Mouse (Mus musculus): Measurements from ENCODE around the gene Cfap61. TPM values are rescaled to one million over a fixed set of nuclear protein-coding genes. Genes with fewer than 3 reads are reported as not detected.

Gene Cfap61
- total RNA-seq, 1 experiment from 2014 or later, result not detected

DNA sequence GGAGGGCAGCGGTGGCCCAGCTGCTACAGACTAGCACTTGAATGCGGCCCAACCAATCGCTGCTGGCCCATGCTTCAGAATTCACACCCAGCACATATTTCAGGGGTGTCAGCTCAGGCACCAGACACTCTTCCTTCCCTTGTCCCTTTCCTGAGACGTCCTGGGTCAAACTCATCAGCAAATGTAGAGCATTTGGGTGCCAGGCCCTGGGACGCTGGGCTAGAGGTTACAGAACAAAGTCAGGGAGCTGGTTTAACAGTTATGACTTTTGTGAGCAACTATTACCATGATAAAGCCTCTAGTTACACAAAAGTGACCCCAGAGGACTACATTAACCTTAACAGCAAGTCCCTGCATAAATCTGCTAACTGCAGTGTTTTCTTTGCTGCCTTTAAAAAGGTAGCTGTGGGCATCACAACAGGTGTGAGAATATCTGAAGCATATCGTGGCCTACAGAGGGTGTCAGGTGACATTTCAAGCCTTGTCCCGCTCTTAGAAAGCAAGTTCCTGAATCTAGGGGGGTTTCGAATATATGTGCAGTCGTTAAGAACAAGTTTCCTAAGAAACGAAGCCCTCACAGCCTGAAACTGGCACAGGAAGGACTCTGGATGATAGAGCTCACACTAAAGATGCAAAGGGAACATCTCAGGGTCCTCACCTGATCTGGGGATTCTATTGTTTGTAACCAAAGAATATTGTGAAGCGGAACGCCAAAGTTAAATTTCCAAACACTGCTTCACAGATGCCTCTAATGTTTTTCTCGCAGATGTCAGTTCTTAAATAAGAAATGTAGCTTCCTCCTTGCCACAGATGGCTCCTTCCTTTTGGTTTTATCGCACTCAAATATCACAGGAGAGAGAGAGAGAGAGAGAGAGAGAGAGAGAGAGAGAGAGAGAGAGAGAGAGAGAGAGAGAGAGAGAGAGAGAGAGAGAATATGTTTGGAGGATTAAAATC is 281.8 kb downstream of the Cfap61 start:
- no peak for ATAC-seq (replicated peaks; ENCODE audit: low read depth, poor library complexity, severe bottlenecking)

DNA sequence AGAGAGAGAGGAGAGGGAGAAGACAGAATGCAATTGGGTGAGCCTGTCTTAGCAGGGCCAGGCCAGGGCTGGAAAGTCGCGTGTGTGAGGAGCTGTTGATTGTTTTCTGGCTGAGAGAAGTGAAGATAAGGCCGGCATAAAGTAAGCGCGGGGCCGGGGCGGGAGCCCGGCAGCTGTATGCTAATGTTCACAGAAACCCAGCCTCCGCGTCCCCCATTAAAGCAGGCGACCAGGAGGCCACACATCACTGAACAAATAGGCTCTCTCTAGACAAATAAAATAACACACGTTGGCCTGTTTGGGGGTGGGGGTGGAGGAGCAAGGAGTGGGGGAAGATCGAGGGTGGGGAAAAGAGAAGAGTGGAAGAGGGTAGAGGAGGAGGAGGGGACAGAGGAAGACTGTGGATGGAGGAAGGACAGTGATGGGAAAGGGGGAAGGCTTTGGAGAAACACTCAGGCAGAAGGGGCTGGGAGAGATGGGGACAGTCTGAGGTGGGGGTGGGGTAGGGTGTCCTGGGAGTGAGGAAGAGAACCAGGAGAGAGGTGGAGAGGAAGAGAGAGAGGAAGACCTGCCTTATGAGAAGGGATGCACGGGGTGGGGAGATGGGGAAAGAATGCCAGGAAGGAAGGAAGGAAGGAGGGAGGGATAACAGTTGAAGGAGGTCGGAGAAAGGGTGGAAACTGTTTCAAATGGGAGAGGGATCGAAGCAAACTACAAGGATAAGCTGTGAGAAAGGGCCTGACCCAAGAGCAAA is 282.8 kb downstream of the Cfap61 start:
- ATAC-seq (replicated peaks; ENCODE audit: low read depth, poor library complexity, severe bottlenecking), result peak; percentile 45

DNA sequence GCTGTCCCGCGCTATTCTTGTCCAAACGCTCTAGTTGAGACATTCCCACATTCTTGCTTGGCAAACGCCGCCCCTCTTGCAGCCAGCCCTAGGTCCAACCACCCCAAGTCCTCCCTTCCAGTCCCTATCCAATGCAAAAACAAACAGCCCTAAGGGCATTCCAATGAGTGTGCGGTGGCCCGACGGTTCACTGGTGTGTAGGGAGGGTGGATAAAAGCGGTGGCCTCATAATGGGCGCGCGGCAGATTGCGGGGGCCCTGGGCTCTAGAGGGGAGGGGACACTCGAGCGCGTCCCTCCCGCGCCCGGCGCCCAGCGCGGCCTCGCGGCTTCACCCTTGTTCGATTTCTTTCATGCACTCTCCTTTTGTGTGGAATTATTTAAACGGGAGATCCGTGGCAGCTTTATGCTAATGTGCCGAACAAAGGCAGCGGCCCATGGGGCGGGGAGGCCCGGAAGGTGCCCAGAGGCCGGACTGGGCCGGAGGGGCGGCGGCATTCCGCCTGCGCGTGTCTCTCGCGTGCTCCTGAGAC is 283.6 kb downstream of the Cfap61 start:
- ATAC-seq (replicated peaks; ENCODE audit: low read depth, poor library complexity, severe bottlenecking), result no peak

DNA sequence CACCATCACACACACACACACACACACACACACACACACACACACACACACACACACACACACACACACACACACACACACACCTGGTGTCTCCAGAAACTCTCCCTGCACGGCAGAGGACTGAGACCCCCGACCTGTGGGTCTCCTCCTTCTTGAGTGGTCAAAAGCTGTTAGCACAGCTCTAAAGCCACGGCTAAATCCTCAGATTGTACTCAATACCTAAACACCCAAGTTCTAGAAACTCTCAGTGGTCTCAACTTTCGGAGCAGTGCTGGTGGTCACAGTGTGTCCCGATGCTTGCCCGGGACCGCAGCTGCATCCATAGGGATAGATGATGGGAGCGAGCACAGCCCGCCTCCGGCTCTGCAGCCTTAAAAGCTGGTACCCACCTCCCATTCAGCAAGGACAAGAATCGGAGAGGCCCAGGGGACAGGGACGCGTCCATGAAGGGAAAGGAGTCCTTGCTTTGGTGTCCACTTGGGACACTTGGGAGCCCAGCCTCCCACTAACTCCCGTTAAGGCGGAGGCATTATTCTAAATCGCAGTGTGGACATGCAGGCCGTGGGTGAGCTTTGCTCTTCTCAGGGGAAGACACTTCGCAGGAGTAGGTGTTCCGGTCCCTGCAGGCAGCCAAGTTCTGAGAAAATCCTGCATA is 284.4 kb downstream of the Cfap61 start:
- ATAC-seq (replicated peaks; ENCODE audit: low read depth, poor library complexity, severe bottlenecking), result no peak

DNA sequence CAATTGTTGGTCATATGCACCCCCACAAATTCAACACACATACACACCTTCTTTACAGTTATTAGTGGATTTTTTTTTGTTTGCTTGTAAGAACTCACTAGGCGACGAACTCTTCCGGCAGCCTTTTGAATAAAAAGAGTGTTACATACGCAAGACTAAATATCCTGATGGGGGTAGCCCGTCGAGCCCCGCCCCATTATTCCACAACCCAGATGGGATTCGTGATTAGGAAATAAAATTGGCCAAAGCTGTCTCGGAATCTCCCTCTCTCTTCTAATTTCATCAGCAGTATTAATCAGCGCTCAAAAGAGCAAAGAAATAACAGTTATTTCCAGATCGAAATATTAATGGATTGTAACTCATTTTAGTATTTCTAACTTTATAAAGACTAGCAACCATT is 285.2 kb downstream of the Cfap61 start:
- ATAC-seq (replicated peaks; ENCODE audit: low read depth, poor library complexity, severe bottlenecking), result no peak

DNA sequence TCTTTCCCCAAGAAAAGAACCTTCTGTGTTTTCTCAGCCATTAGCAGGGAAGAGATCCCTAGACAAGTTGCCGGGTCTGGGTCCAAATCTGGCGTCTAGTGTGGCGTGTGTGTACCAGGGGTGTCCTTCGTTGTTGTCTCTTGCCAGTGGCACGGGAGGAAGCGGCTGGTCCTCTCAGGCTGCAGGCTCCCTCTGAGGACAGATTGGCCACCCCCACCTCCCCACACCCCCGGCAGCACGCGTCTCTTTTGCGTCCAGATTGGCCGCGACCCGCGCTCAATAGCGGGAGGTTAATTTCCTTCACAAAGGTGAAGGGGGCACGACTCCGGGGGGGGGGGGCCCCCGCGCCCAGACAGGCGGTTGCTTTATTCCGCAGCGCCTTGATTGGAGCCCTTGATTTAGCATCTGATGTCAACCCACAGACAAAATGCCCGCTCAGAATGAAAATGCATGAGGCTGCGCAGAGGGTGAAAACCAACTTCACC is 286.0 kb downstream of the Cfap61 start:
- no peak for ATAC-seq (replicated peaks; ENCODE audit: low read depth, poor library complexity, severe bottlenecking)

DNA sequence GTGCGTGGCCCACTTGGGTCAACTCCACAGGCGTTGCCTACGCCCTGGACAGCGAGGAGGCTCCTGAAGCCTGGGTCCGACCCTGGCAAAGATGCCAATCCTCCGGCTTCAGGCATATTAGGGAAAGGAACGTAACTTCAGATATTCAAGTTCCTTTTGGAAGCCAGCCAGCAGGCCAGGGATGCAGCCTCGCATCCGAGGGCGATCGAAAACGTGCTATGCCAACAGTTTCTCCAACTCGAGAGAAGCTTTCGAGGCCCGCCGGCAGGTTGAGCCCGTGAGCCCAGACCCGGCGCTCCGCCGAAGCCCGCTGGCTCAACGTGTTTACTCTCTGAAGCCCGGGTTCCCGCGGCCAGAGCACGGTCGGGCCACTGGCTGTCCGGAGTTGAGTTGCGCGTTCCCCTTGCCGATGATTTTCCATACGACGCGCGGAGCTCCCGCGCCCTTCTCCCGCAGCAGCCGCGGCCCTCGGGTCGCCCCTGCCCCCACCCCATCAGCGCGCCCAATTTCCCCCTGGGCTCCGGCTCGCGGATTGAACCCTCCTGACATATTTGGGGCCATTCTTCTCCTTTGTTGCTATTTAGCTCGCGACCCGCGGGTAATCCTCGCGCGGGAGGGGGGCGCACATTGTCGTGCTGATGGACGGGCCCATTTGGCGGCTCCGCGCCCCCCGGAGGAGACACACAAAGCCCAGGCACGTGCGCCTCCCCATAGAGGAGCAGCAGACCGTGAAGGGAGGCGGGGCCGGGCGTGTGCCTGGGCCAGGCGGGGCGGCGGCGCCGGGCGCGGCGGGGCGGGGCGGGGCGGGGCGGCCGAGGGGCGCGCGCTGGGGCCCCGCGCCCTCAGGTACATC is 286.7 kb downstream of the Cfap61 start, which contains the start of gene Insm1:
Gene Insm1, plus strand, starts transcription at position 846 of the 853 bp plus-strand sequence.
- ATAC-seq (replicated peaks; ENCODE audit: low read depth, poor library complexity, severe bottlenecking), result peak; percentile 13

DNA sequence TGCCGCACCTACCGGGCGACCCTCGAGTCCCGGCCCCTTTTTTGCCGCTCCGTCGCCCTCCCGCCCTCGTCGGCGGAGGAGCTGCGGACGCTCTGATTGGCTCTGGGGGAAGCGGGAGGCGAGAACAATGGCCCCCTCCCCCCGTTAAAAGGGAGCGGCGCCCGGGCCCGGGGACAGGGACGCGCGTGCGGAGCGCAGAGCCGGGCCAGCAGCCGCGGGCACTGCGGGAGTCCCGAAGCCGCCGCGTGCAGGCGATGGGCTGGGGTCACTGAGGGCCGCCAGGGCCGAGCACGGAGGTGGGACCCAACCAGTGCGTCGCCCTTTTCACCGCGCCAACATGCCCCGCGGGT is 287.3 kb downstream of the Cfap61 start:
- ATAC-seq (replicated peaks; ENCODE audit: low read depth, poor library complexity, severe bottlenecking), result no peak

DNA sequence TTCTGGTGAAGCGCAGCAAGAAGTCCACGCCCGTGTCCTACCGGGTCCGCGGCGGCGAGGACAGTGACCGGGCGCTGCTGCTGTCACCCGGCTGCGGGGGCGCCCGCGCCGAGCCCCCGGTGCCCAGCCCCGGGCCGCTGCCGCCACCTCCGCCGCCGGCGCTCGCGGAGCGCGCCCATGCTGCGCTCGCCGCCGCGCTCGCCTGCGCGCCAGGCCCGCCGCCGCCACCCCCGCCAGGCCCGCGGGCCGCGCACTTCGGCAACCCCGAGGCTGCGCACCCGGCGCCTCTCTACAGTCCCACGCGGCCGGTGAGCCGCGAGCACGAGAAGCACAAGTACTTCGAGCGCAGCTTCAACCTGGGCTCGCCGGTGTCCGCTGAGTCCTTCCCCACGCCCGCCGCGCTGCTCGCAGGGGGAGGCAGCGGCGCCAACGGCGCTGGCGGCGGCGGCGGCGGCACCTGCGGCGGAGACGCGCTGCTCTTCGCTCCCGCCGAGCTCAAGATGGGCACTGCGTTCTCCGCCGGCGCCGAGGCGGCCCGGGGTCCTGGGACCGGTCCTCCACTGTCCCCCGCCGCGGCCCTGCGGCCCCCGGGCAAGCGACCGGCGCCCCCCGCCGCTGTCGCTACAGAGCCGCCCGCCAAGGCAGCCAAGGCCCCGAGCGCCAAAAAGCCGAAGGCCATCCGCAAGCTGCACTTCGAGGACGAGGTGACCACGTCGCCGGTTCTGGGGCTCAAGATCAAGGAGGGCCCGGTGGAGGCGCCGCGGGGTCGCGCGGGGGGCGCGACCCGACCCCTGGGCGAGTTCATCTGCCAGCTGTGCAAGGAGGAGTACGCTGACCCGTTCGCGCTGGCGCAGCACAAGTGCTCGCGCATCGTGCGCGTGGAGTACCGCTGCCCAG is 287.9 kb downstream of the Cfap61 start:
- ATAC-seq (replicated peaks; ENCODE audit: low read depth, poor library complexity, severe bottlenecking), result no peak

DNA sequence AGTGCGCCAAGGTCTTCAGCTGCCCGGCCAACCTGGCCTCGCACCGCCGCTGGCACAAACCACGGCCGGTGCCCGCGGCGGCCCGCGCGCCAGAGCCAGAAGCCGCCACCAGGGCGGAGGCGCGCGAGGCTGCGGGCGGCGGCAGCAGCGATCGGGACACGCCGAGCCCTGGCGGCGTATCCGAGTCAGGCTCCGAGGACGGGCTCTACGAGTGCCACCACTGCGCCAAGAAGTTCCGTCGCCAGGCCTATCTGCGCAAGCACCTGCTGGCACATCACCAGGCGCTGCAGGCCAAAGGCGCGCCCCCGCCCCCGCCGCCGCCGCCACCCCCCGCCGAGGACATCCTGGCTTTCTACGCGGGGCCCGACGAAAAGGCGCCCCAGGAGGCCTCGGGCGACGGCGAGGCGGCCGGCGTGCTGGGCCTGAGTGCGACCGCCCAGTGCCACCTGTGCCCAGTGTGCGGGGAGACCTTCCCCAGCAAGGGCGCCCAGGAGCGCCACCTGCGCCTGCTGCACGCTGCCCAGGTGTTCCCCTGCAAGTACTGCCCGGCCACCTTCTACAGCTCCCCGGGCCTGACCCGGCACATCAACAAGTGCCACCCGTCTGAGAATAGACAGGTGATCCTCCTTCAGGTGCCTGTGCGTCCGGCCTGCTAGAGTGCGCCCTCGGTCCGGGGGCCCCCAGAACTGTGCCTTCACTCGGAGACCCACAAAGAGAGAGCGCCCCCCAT is 288.8 kb downstream of the Cfap61 start:
- peak; percentile 40 for ATAC-seq (replicated peaks; ENCODE audit: low read depth, poor library complexity, severe bottlenecking)

DNA sequence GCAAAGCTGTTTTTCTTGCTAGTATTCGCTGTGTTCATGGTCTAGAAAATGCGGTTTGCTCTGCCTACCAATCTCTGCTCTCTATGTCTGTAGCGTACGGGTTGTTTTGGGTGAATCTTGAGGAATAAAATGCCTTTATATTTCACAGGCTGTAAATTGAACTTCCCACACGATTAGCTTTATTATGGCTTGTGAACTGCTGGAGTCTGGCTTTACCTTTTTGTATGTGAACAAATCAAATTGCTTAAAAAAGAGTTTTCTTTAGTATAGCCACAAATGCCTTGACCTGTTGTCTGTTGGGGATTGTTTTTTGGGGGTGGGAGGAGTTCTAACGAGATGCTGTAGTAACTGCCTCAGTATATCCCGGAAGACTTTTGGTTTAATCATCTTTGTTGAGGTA is 289.6 kb downstream of the Cfap61 start:
- no peak for ATAC-seq (replicated peaks; ENCODE audit: low read depth, poor library complexity, severe bottlenecking)

DNA sequence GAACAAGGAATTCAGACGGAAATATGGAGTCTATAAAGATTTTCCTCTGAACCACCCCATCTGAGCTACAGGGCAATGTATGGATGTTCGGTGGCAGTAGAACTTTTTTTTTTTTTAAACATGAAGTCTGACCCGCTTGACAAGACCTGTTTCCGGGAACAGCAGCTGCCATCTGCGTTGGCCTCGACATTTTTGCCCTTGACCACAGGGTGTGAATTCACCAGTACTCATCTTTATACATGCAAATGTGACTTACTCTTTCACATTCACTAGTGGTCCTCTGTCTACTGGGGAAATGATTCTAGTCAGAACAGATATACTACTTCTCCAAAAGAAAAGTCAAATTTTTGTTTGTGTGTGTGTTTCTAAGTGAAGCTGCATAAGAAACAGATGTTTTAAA is 291.2 kb downstream of the Cfap61 start:
- ATAC-seq (replicated peaks; ENCODE audit: low read depth, poor library complexity, severe bottlenecking), result no peak

DNA sequence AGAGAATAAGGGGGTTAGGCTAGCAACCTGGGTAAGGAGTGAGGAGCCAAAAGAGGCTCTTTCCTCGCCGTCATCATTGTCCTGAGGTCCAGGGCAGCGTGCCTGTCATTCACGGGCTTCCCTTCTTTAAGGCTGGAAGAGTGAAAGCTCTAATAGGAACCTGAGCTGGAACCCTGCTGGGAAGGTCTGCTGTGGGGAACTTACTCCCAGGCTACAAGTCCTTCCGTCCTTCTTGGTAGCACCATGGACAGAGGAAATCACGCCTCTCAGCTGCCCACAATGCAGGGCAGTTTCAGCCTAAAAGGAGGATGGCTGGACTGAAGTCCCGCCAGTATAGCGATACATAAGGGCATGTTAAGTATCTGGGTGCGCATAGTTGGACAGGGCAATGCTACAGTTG is 291.9 kb downstream of the Cfap61 start:
- ATAC-seq (replicated peaks; ENCODE audit: low read depth, poor library complexity, severe bottlenecking), result peak; percentile 73

DNA sequence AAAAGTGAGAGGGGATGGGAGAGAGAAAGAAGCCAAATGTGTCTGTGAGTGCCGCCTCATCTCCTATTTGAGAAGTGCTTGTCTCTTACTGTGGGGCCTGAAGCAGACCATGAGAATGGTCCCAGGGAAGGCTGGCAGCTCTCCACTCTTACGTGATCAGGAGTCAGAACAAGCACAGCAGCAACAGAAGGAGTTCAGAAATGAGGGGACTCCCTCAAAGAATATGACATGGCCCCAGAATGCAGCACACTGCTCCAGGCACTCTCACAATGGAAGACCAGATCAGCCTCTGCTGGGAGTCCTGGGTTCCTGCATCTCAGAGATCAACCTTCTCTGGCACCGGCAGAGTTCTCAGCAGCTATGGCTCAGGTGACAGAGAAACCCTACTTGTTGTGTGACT is 293.1 kb downstream of the Cfap61 start:
- ATAC-seq (replicated peaks; ENCODE audit: low read depth, poor library complexity, severe bottlenecking), result no peak

DNA sequence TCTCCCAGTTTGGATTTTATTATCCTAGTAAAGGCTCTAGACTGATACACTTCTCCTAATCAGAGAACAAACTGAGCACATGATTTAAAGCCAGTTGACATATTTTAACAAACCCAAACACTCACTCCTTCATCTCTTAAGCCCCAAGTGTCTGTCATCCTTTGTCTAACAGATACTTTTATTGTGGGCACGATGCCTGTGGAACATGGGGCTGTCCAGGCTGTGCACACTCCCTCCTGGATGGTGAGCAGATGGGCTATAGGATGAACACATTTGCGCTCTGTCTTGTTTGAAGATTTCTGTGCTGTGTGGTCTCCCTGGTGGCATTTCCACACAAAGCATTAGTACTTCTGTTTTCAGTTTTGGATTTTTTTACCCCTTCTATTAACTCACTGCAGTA is 293.9 kb downstream of the Cfap61 start:
- ATAC-seq (replicated peaks; ENCODE audit: low read depth, poor library complexity, severe bottlenecking), result no peak

DNA sequence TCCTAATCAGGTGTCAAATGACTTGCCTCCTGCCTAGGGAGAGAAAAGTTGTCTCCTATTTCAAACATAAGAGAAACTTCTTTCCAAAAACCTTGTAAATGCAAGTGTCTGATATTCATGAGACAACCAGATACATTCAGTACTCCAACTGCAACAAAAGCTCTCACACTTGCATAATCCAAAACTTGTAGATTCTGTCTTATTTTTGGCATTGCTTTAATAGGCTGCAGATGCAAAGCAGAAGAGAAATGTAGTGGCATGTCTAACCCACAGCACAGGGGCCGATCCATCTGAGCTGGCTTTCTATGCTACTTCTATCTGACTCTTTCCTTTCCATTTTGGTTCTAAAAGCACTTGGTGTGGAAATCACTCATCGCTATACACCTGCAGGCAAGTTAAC is 296.9 kb downstream of the Cfap61 start:
- no peak for ATAC-seq (replicated peaks; ENCODE audit: low read depth, poor library complexity, severe bottlenecking)

DNA sequence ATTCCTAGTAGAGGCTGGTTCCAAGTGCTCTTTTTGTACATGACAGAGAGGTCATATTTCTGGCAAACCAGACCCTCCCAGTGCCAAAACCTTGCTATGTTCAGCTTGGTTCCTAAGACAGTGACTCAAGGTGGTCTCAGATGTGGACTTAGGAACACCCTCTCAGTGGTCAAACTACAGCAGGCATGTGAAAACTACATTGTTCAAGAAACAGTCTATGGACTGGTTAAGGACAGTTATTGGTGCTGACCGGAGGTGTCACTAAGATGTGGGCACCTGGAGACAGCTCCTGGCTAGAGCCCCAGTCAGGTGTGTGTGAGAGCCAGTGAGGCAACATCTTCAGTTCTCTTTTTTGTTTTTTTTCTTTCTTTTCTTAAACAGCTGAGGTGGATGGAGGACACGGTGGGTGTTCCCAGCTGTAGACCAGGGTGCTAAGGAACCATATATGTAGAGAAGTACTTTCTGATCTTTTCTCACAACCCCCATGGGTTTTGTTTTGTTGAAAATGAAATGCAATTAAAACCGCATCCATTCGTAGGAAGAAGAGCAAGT is 304.7 kb downstream of the Cfap61 start:
- no peak for ATAC-seq (replicated peaks; ENCODE audit: low read depth, poor library complexity, severe bottlenecking)

DNA sequence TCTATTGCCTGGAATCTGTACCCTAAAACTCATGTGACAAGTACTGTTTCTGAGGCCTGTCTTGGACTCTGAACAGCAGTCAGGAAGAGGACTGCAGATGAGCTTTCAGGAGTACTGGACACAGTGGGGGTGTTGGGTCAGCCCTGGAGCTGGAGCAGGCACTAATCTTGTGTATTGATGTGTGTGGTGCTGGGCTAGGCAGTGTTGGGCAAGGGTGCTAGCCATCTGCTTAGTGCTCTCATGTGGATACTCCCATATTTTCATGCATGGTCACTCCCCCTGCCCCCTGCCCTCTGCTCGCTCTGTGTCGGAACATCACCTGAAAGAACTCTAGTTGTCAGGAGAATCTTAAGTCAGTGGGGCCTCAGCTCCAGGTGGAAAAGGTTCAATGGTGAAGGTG is 309.5 kb downstream of the Cfap61 start:
- ATAC-seq (replicated peaks; ENCODE audit: low read depth, poor library complexity, severe bottlenecking), result no peak
